8 mouse cellular contexts compared by ENCODE assay signal in the genomic region with DNA sequence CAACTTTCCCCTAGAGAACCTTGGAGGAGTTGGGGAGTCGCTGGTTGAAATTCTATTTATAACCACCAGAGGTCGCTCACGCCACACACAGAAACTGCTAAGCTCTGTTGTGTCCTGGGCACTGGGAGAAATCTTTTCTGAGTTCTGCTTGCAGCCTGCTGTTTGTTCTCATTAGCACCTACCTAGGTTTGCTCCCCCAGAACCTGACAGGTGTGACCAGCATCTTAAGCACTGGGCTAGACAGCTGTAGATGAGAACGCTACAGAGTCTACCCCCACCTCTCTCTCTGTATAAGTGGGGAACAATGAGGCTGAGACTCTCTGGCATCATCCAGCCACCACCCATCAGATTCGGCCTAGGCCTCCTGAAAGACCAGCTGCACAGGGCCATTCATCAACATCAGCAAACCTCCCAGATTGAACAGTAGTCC. TPM values are rescaled to one million over a fixed set of nuclear protein-coding genes. Genes with fewer than 3 reads are reported as not detected.
A peak's percentile ranks its signal among the peaks of the same experiment; 100 is the strongest.
DNase-seq lines count a peak whose midpoint lies in the region; ATAC-seq and TF ChIP-seq lines count a peak whose summit lies in the region.

No protein-coding gene starts in this region.

- DNase-seq in gastrocnemius, postnatal 10 days, result peak; percentile 24
- no peak for DNase-seq in gastrocnemius, postnatal 25 days
- DNase-seq in cerebellum, postnatal 36 days, result peak; percentile 36 to 50
- peak; percentile 39 to 43 for DNase-seq in heart, postnatal 36 days
- peak; percentile 37 to 42 for DNase-seq in left cerebral cortex, postnatal 10 days (ENCODE audit: extremely low spot score in 1 of 2, low spot score in 2 of 2)
- peak; percentile 44 for DNase-seq in thymus, postnatal 14 days

- WGBS in midbrain, embryonic 15.5 days, result 10% methylated on average over 5 of the region's 5 CpGs

- peak overlapping the region; percentile 36; the same call in 1 of the 2 replicates for H3K27ac ChIP-seq in midbrain, embryonic 15.5 days

- intact Hi-C loops in heart, postnatal 36 days (cut with DNase I), result loop anchor here (2.0 to 10.0 kb wide), 4 partner anchors 41 to 1597 kb away; partner anchors contain the start of gene Sdk1
- intact Hi-C loops in left cerebral cortex, postnatal 10 days (cut with DNase I), result loop anchor here (5.0 to 10.0 kb wide), 2 partner anchors 1470 to 1607 kb away; no protein-coding TSS in a partner anchor

- H3K27me3 ChIP-seq in E14TG2a.4 (ENCODE audit: insufficient read depth, low read length), result peaks cover 3% of the 10 kb centered on the region
- peaks cover 6% of the 10 kb centered on the region; the same call in 1 of the 2 replicates for H3K27me3 ChIP-seq in midbrain, embryonic 15.5 days (replicated peaks)

- H3K9me3 ChIP-seq in E14TG2a.4 (ENCODE audit: low read length), result peaks cover 9% of the 10 kb centered on the region; the same call in 1 of the 2 replicates
- H3K9me3 ChIP-seq in midbrain, embryonic 15.5 days, result no peaks in the 10 kb centered on the region

- no peaks in the 10 kb centered on the region for H3K4me1 ChIP-seq in E14TG2a.4 (replicated peaks; ENCODE audit: low read depth, low read length)
- no peaks in the 10 kb centered on the region for H3K4me1 ChIP-seq in midbrain, embryonic 15.5 days

- ATAC-seq in midbrain, embryonic 15.5 days (replicated peaks), result peak; percentile 79; the same call in 1 of the 2 replicates

- H3K36me3 ChIP-seq in E14TG2a.4 (ENCODE audit: insufficient read depth, low read length), result no peaks in the 10 kb centered on the region
- H3K36me3 ChIP-seq in midbrain, embryonic 15.5 days (replicated peaks), result no peaks in the 10 kb centered on the region

- no peak overlapping the region for H3K4me2 ChIP-seq in midbrain, embryonic 15.5 days

- H3K9ac ChIP-seq in midbrain, embryonic 15.5 days, result no peak overlapping the region

- H3K4me3 ChIP-seq in E14TG2a.4 (replicated peaks; ENCODE audit: low read length), result no peak overlapping the region
- H3K4me3 ChIP-seq in midbrain, embryonic 15.5 days, result no peak overlapping the region

- peak; percentile 95 for TF ChIP-seq CTCF in E14TG2a.4 (conservative IDR thresholded peaks at IDR 0.05; ENCODE audit: low read length)

RNA-seq across cellular contexts. Expression of gene Gna12, which starts 17.1 kb away (rescaled TPM):
- 10 to 100 TPM; 38.2 to 42.4 TPM for total RNA-seq in gastrocnemius, postnatal 10 days (2021)
- total RNA-seq in gastrocnemius, postnatal 25 days (2021), result 10 to 100 TPM; 26.2 to 27.7 TPM
- total RNA-seq in heart, postnatal 36 days (2021), result 100 to 1,000 TPM; 109 to 114 TPM
- 10 to 100 TPM; 65.3 TPM for total RNA-seq in left cerebral cortex, postnatal 10 days (2021)
- polyA plus RNA-seq in midbrain, embryonic 15.5 days (2015; fragmentation: Nextera tagmentation; extraction: Ambion mirVana), result 49.8 and 63.1 TPM in 2 replicates
